Mouse (Mus musculus): ENCODE measurements around the gene Gk5. TPM values are rescaled to one million over a fixed set of nuclear protein-coding genes. Genes with fewer than 3 reads are reported as not detected.

Gk5 gene
- polyA plus RNA-seq, 2 experiments, result 0.41 to 0.51 TPM

DNA sequence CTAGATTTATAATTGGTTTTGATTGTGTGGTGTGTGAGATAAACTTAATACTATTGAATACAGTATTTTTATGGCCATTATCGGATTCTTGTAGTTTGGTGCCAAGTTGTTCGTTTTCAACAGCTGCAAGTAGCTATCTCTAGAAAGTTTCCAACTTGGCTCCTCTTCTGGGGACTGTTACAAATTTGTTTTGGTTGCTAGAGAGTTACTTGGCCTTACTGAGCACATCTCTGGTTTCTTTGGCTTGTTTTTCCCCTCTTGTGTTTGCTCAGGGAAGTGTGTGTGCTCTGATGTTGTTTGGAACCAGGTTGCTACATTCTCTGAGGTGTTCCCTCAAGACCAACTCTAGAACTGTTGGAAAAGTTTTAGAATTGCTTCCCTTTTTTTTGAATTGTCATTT is 104.1 kb downstream of the Gk5 start:
- no peak for DNase-seq (ENCODE audit: low read depth in 3 of 3, low spot score in 3 of 3)

GRCm38 (mm10) chr9:96228285-96228684 is 109.1 kb downstream of the Gk5 start:
- H3K9ac ChIP-seq (replicated peaks), result no peak overlapping the region
- H3K9me3 ChIP-seq (ENCODE audit: control insufficient read depth, low read length), result no peaks in the 10 kb centered on the region

More for the DNA sequence above, 104.1 kb downstream of the Gk5 start:
- Histone ChIP-seq H3K4me2 (ENCODE audit: low read depth) (no peak overlapping the region), H3K27ac (no peak overlapping the region), H3K9ac (replicated peaks) (no peak overlapping the region), H3K4me1 (replicated peaks; ENCODE audit: control insufficient read depth in 2 of 2, insufficient read depth in 2 of 2, low read length in 1 of 2) (peaks cover 4 to 6% of the 10 kb centered on the region in 2 experiments), H3K9me3 (ENCODE audit: control insufficient read depth, low read length) (no peaks in the 10 kb centered on the region), H3K27me3 (ENCODE audit: control insufficient read depth, insufficient read depth, low read length) (no peaks in the 10 kb centered on the region), H3K4me3 (ENCODE audit: insufficient read depth in 1 of 2, low read depth in 2 of 2, low read length in 2 of 2) (no peak overlapping the region), H3K36me3 (replicated peaks; ENCODE audit: control insufficient read depth, insufficient read depth, low read depth) (no peaks in the 10 kb centered on the region)
- WGBS (ENCODE audit: insufficient replicate concordance), result 76% methylated on average over 2 of the region's 2 CpGs
- ATAC-seq (ENCODE audit: insufficient read depth), result no peak
- TF ChIP-seq EP300 (IDR thresholded peaks at IDR 0.05; ENCODE audit: low read depth), result no peak
- no peak for TF ChIP-seq CTCF (IDR thresholded peaks at IDR 0.05; ENCODE audit: low read depth)

DNA sequence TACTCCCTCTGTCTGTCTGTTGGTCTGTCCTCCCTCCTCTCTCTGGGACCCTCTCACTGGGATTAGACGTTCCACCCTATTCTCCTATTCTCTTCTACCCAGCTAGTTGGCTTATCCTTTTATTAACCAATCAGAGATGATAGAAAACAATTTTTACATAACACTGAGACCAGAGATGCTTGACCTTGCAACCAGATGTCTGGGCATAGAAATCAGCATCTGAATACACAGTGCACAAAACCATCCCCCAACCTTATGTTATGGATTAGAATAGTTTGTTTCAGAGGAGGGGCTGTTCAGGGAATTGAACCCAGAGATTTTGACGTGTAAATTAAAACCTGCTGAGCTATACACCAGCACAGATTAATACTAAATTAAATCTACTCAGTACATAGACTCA is 111.1 kb downstream of the Gk5 start:
- WGBS (ENCODE audit: insufficient replicate concordance), result 60% methylated on average over 2 of the region's 2 CpGs
- Histone ChIP-seq H3K27ac (no peak overlapping the region), H3K4me3 (ENCODE audit: insufficient read depth in 1 of 2, low read depth in 2 of 2, low read length in 2 of 2) (no peak overlapping the region), H3K36me3 (replicated peaks; ENCODE audit: control insufficient read depth, insufficient read depth, low read depth) (no peaks in the 10 kb centered on the region), H3K4me2 (ENCODE audit: low read depth) (no peak overlapping the region), H3K27me3 (ENCODE audit: control insufficient read depth, insufficient read depth, low read length) (no peaks in the 10 kb centered on the region), H3K9ac (replicated peaks) (no peak overlapping the region), H3K9me3 (ENCODE audit: control insufficient read depth, low read length) (no peaks in the 10 kb centered on the region), H3K4me1 (replicated peaks; ENCODE audit: control insufficient read depth in 2 of 2, insufficient read depth in 2 of 2, low read length in 1 of 2) (peaks cover 0 to 4% of the 10 kb centered on the region in 2 experiments; a peak in 2 of 4 replicates)
- no peak for ATAC-seq (ENCODE audit: insufficient read depth)
- DNase-seq (ENCODE audit: low read depth in 3 of 3, low spot score in 3 of 3), result no peak
- TF ChIP-seq CTCF (IDR thresholded peaks at IDR 0.05; ENCODE audit: low read depth), result no peak
- no peak for TF ChIP-seq EP300 (IDR thresholded peaks at IDR 0.05; ENCODE audit: low read depth)

More at GRCm38 (mm10) chr9:96228285-96228684, 109.1 kb downstream of the Gk5 start:
- Histone ChIP-seq H3K36me3 (replicated peaks; ENCODE audit: control insufficient read depth, insufficient read depth, low read depth) (no peaks in the 10 kb centered on the region), H3K4me1 (replicated peaks; ENCODE audit: control insufficient read depth in 2 of 2, insufficient read depth in 2 of 2, low read length in 1 of 2) (peaks cover 0 to 4% of the 10 kb centered on the region in 2 experiments; a peak in 2 of 4 replicates), H3K4me3 (ENCODE audit: insufficient read depth in 1 of 2, low read depth in 2 of 2, low read length in 2 of 2) (no peak overlapping the region), H3K27ac (no peak overlapping the region), H3K27me3 (ENCODE audit: control insufficient read depth, insufficient read depth, low read length) (no peaks in the 10 kb centered on the region), H3K4me2 (ENCODE audit: low read depth) (no peak overlapping the region)
- DNase-seq (ENCODE audit: low read depth in 3 of 3, low spot score in 3 of 3) (no peak), ATAC-seq (ENCODE audit: insufficient read depth) (peak; percentile 50; the same call in 1 of the 2 replicates)
- TF ChIP-seq CTCF (IDR thresholded peaks at IDR 0.05; ENCODE audit: low read depth), result no peak
- no peak for TF ChIP-seq EP300 (IDR thresholded peaks at IDR 0.05; ENCODE audit: low read depth)

Other genes starting within 250 kb of the Gk5 start
- 2.5 and 3.2 TPM in 2 replicates for gene Xrn1, start 164.6 kb upstream of the Gk5 start, polyA plus RNA-seq (2012; rRNA removed)
- 4.5 and 5.3 TPM in 2 replicates for gene Xrn1, start 164.6 kb upstream of the Gk5 start, polyA plus RNA-seq (2014; fragmentation: Nextera tagmentation; extraction: Ambion mirVana)
- gene Tfdp2, start 76.9 kb downstream of the Gk5 start, polyA plus RNA-seq (2012; rRNA removed), result 38.8 and 43.3 TPM in 2 replicates
- 101 and 106 TPM in 2 replicates for gene Tfdp2, start 76.9 kb downstream of the Gk5 start, polyA plus RNA-seq (2014; fragmentation: Nextera tagmentation; extraction: Ambion mirVana)
- gene Atp1b3, start 245.1 kb downstream of the Gk5 start, polyA plus RNA-seq (2012; rRNA removed), result 15.9 and 29.3 TPM in 2 replicates
- gene Atp1b3, start 245.1 kb downstream of the Gk5 start, polyA plus RNA-seq (2014; fragmentation: Nextera tagmentation; extraction: Ambion mirVana), result 60.6 and 64.8 TPM in 2 replicates